Mouse (Mus musculus) liver, embryonic 14.5 days (tissue): ENCODE measurements around the gene Mamdc2. TPM values are rescaled to one million over a fixed set of nuclear protein-coding genes. Genes with fewer than 3 reads are reported as not detected.
"Not testable (repeated sequence)": the region's sequence is repeated elsewhere in the genome, so short reads cannot be mapped to it uniquely, and the experiment has no call there.

Experiments
- ATAC-seq: fragments of 200-750 bp; cut with Nextera tagmentation; 2 replicates; pipeline ENCODE4 v1.8.0; 2017; ENCODE audit warnings: moderate number of reproducible peaks, mild to moderate bottlenecking, moderate library complexity; ENCODE audit not compliant: insufficient read depth
- DNase-seq, 3 experiments: peaks; one replicate each; pipeline ENCODE4 v3.0.0-alpha.2; 2012 to 2013; ENCODE audit warnings: low read depth in 3 of 3, low spot score in 3 of 3
- H3K27ac ChIP-seq: fragments of 300-500 bp; sonication (generic); 2 replicates; pipeline ENCODE4 v1.5.1; 2014; ENCODE audit warnings: moderate library complexity, mild to moderate bottlenecking, control low read depth, inconsistent platforms
- H3K27me3 ChIP-seq: fragments of 300-500 bp; sonication (generic); 2 replicates; pipeline ENCODE4 v1.6.1; 2014; ENCODE audit warnings: mild to moderate bottlenecking, low read length, moderate library complexity; ENCODE audit not compliant: control insufficient read depth, insufficient read depth
- H3K36me3 ChIP-seq: fragments of 300-500 bp; sonication (generic); replicated peaks from 2 replicates; pipeline ENCODE4 v1.6.1; 2014; ENCODE audit warnings: low read depth; ENCODE audit not compliant: control insufficient read depth, insufficient read depth
- H3K4me1 ChIP-seq, 2 experiments: fragments of 200-500 bp in 1 of 2; fragments of 300-500 bp in 1 of 2; sonication (generic) in 1 of 2; replicated peaks; 2 replicates each; pipeline ENCODE4 v1.6.1; 2012 to 2014; ENCODE audit warnings: antibody characterized with exemption in 1 of 2, inconsistent platforms in 1 of 2, low read length in 1 of 2; ENCODE audit not compliant: control insufficient read depth in 2 of 2, insufficient read depth in 2 of 2
- H3K4me2 ChIP-seq: fragments of 300-500 bp; sonication (generic); 2 replicates; pipeline ENCODE4 v1.6.1; 2014; ENCODE audit warnings: low read depth, mild to moderate bottlenecking, control low read depth, moderate library complexity
- H3K4me3 ChIP-seq, 2 experiments: fragments of 200-500 bp in 1 of 2; fragments of 300-500 bp in 1 of 2; sonication (generic) in 1 of 2; 2 replicates each; pipeline ENCODE4 v1.5.1; 2012 to 2014; ENCODE audit warnings: low read depth in 2 of 2, low read length in 2 of 2, mild to moderate bottlenecking in 2 of 2, control low read depth in 1 of 2, inconsistent platforms in 1 of 2, moderate library complexity in 1 of 2; ENCODE audit not compliant: insufficient read depth in 1 of 2
- H3K9ac ChIP-seq: fragments of 300-500 bp; sonication (generic); replicated peaks from 2 replicates; pipeline ENCODE4 v1.6.1; 2014; ENCODE audit warnings: mild to moderate bottlenecking, control low read depth, moderate library complexity
- H3K9me3 ChIP-seq: fragments of 300-500 bp; sonication (generic); 2 replicates; pipeline ENCODE4 v1.6.1; 2016; ENCODE audit warnings: low read length, mixed read lengths; ENCODE audit not compliant: control insufficient read depth
- CTCF ChIP-seq: IDR thresholded peaks from 2 replicates; pipeline ENCODE4 v1.5.1; 2016; ENCODE audit warnings: antibody characterized with exemption, low read depth, control low read depth
- EP300 ChIP-seq: IDR thresholded peaks from 2 replicates; pipeline ENCODE4 v1.6.1; 2016; ENCODE audit warnings: antibody characterized with exemption, low read depth
- WGBS: fragments of 180-500 bp; shearing (Covaris S2); extraction: QIAGEN DNeasy Blood & Tissue Kit; methylation state at CpG from one replicate; pipeline ENCODE4 v1.1.7; 2014; ENCODE audit not compliant: insufficient replicate concordance; 5-methylcytosine and 5-hydroxymethylcytosine counted together
- polyA plus RNA-seq, 2 experiments: library from polyadenylated mRNA; depleted of rRNA in 1 of 2; stranded (reverse) in 1 of 2; unstranded in 1 of 2; fragments of >200 nt; fragmentation: Nextera tagmentation in 1 of 2; extraction: Ambion mirVana in 1 of 2; gene quantifications; 2 replicates each; pipeline versions ENCODE4 v1.2.1 to v1.2.3; 2012 to 2014

The Mamdc2 gene
- polyA plus RNA-seq, 2 experiments: 0.17 to 0.24 TPM

DNA sequence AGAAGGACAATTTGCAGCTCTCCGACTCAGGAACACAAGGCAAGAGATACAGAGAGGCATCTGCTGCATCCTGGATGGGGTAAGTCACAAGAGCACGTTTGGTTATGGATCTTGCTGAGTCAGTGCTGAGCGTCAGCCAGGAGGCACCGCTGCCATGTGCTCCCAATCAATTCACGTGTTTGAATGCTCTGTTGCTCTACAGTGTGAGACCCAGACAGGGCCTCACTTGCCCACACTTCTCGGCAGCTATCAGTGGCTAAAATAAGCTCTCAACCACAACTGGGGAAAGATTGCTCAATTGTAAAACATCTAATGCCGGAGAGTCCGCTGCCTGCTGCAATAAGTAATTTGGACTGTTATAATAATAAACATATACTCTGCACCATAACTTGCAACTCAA, 41.5 kb upstream of the Mamdc2 start:
- no peak for TF ChIP-seq EP300
- TF ChIP-seq CTCF: no peak
- Histone ChIP-seq H3K9me3 (no peaks in the 10 kb centered on the region), H3K36me3 (no peaks in the 10 kb centered on the region), H3K27me3 (no peaks in the 10 kb centered on the region), H3K4me1 (peaks cover 0 to 3% of the 10 kb centered on the region in 2 experiments; a peak in 2 of 4 replicates), H3K4me3 (no peak overlapping the region), H3K27ac (no peak overlapping the region), H3K4me2 (no peak overlapping the region), H3K9ac (no peak overlapping the region)
- DNase-seq (peak in 1 of 3 experiments; percentile 10), ATAC-seq (no peak)
- WGBS: 6% methylated on average over 8 of the region's 8 CpGs

DNA sequence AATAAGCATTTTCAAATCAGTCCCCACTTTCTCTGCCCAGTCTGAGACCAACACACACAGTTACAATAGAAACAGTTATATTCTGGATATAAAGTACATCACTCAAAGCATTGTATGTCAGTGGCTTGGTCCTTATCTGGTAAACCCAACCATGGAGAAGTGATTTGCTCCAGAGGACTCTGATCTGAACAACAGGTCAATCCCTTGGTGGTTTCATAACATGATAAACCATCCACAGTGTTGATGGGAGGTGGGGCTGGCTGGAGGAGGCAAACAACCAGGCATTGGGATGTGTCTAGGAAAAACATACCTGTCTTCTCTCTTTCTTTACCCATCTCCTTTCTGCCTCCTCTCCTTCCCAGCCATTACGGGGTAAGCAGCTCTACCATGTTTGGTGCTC, 39.2 kb upstream of the Mamdc2 start:
- peaks cover 0 to 3% of the 10 kb centered on the region in 2 experiments; a peak in 2 of 4 replicates for H3K4me1 ChIP-seq
- H3K4me2 ChIP-seq: no peak overlapping the region
- ATAC-seq: no peak
- no peak overlapping the region for H3K4me3 ChIP-seq
- no peak for DNase-seq
- H3K9ac ChIP-seq: no peak overlapping the region
- H3K27me3 ChIP-seq: no peaks in the 10 kb centered on the region
- no peaks in the 10 kb centered on the region for H3K36me3 ChIP-seq
- no peak overlapping the region for H3K27ac ChIP-seq
- no peaks in the 10 kb centered on the region for H3K9me3 ChIP-seq
- 65% methylated on average over 1 of the region's 1 CpGs for WGBS
- TF ChIP-seq CTCF (no peak), EP300 (no peak)

DNA sequence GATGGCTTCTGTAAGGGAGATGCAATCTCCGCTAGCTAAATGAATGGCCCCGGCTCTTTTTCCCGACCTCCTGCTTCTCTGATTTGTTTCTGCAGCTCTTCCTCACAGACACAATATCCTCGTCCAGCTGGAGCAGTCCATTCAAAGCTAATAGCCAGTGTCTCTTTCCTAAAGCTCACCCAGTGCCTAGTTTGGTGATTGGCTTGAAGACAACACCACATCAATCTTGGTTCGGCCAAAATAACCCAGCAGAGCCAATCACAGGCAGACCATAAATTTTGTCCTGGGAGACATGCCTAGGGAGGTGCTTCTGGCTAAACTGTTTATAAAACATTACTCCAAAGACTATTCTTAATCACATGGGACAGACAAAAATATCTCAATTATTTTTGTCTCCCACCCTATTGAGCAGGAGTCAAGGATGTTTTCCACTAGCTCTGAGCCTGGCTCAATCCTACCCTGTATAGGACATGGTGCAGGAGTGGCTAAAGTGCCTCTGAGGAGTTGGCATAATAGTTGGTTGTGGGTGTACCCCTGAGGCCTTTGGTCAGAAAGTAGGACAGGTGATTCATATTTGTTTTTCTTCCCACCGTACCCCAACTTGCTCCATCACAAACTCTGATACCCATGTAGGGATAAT, 38.5 kb upstream of the Mamdc2 start:
- Histone ChIP-seq H3K9ac (no peak overlapping the region), H3K27ac (no peak overlapping the region), H3K4me2 (no peak overlapping the region), H3K4me3 (no peak overlapping the region), H3K36me3 (no peaks in the 10 kb centered on the region), H3K9me3 (no peaks in the 10 kb centered on the region), H3K27me3 (no peaks in the 10 kb centered on the region), H3K4me1 (peaks cover 0 to 3% of the 10 kb centered on the region in 2 experiments; a peak in 2 of 4 replicates)
- TF ChIP-seq EP300: no peak
- TF ChIP-seq CTCF: no peak
- no peak for DNase-seq
- ATAC-seq: no peak
- 70% methylated on average over 6 of the region's 6 CpGs for WGBS

DNA sequence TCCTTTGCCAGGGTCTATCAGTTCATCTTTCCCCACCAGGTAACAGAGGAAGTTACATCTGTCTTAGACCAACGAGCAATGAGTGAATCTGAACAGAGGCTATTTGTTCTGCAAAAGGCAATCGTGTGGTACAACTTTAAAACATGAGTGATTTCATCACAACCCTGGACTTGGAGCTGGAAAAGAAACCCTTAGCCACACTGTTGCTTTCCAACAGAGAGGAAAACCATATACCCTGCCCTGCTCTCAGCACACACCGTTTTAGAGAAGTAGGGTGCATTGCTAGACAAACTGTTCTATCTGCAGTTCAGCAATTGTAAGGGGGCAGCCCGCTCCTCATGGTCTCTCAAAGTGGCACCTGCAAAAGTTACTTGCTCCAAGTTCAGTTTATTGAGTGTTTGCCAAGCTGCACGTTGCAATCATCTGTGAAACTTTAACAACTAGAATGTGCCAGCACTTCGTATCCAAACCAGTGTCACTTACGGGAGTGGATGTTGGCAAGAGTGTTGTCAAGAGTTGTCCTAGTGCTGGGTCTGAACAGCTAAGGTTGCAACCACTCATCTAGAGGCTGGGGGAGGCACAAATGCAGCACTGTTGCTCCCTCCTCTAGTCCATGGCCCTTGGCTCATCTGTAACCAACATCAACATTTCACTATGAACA, 37.8 kb upstream of the Mamdc2 start:
- H3K27ac ChIP-seq: no peak overlapping the region
- no peak overlapping the region for H3K4me2 ChIP-seq
- no peak overlapping the region for H3K9ac ChIP-seq
- no peaks in the 10 kb centered on the region for H3K27me3 ChIP-seq
- TF ChIP-seq EP300 (no peak), CTCF (no peak)
- peaks cover 0 to 3% of the 10 kb centered on the region in 2 experiments; a peak in 2 of 4 replicates for H3K4me1 ChIP-seq
- DNase-seq (no peak), ATAC-seq (no peak)
- no peaks in the 10 kb centered on the region for H3K36me3 ChIP-seq
- no peak overlapping the region for H3K4me3 ChIP-seq
- 49% methylated on average over 7 of the region's 7 CpGs for WGBS
- H3K9me3 ChIP-seq: no peaks in the 10 kb centered on the region

DNA sequence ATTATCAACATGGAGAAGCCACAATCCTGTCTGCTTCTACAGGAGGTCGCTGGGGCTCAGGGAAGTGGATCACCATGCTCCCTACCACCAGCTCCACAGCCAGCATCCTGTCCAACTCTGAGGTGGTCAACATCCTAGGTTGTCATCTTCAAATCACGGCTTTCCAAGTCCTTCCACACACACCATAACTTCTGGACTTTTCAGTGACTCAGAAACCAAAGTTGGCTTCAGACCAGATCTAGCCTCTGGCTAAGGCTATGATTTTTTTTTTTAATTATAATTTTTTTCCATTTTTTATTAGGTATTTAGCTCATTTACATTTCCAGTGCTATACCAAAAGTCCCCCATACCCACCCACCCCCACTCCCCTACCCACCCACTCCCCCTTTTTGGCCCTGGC, 34.3 kb upstream of the Mamdc2 start:
- 59% methylated on average over 2 of the region's 2 CpGs for WGBS
- H3K9me3 ChIP-seq, H3K4me1 ChIP-seq, H3K9ac ChIP-seq, DNase-seq, ATAC-seq, H3K27ac ChIP-seq, H3K4me3 ChIP-seq, H3K4me2 ChIP-seq, H3K36me3 ChIP-seq, H3K27me3 ChIP-seq: not testable (repeated sequence)
